Mouse (Mus musculus): ENCODE data around the gene Tas2r110. TPM values are rescaled to one million over a fixed set of nuclear protein-coding genes. Genes with fewer than 3 reads are reported as not detected.

Gene Tas2r110
- not detected for total RNA-seq (2021)

- intact Hi-C loops (cut with DNase I) = no loop called here
- no peak for DNase-seq
Measured at GRCm38 (mm10) chr6:132867708-132868107, at the start of gene Tas2r110. Gene Tas2r110 (plus strand): TSS chr6:132868008.

GRCm38 (mm10) chr6:132846842-132847241 is 21.0 kb upstream of the Tas2r110 start, which contains the start of gene Tas2r123:
Gene Tas2r123 (plus strand): TSS chr6:132847142.
- no peak for DNase-seq
- intact Hi-C loops (cut with DNase I) = no loop called here

GRCm38 (mm10) chr6:132855138-132855537 is 12.7 kb upstream of the Tas2r110 start, which contains the start of gene Tas2r116:
Gene Tas2r116 (plus strand): TSS chr6:132855438.
- no peak for DNase-seq
- intact Hi-C loops (cut with DNase I) = no loop called here

GRCm38 (mm10) chr6:132892711-132893110 is 24.9 kb downstream of the Tas2r110 start, which contains the start of gene Tas2r113:
Gene Tas2r113 (plus strand): TSS chr6:132893011.
- DNase-seq = no peak
- intact Hi-C loops (cut with DNase I) = no loop called here

GRCm38 (mm10) chr6:132909351-132909750 is 41.5 kb downstream of the Tas2r110 start, which contains the start of gene Tas2r125:
Gene Tas2r125 (plus strand): TSS chr6:132909651.
- intact Hi-C loops (cut with DNase I) = no loop called here
- no peak for DNase-seq

Other genes starting within 250 kb of the Tas2r110 start
- not detected for gene A630073D07Rik, start 216.5 kb upstream of the Tas2r110 start, total RNA-seq (2021)
- not detected for gene Tas2r120, start 211.1 kb upstream of the Tas2r110 start, total RNA-seq (2021)
- not detected for gene Tas2r121, start 167.0 kb upstream of the Tas2r110 start, total RNA-seq (2021)
- not detected for gene Tas2r122, start 156.1 kb upstream of the Tas2r110 start, total RNA-seq (2021)
- gene Tas2r115, start 130.0 kb upstream of the Tas2r110 start, total RNA-seq (2021) = not detected
- not detected for gene Tas2r124, start 113.3 kb upstream of the Tas2r110 start, total RNA-seq (2021)
- gene Tas2r102, start 105.9 kb upstream of the Tas2r110 start, total RNA-seq (2021) = not detected
- not detected for gene Tas2r136, start 89.8 kb upstream of the Tas2r110 start, total RNA-seq (2021)
- gene Tas2r117, start 65.2 kb upstream of the Tas2r110 start, total RNA-seq (2021) = not detected
- gene Tas2r123, start 20.9 kb upstream of the Tas2r110 start, total RNA-seq (2021) = not detected
- gene Tas2r116, start 12.6 kb upstream of the Tas2r110 start, total RNA-seq (2021) = not detected
- not detected for gene Tas2r113, start 25.0 kb downstream of the Tas2r110 start, total RNA-seq (2021)
- not detected for gene Tas2r125, start 41.6 kb downstream of the Tas2r110 start, total RNA-seq (2021)
- not detected for gene Tas2r129, start 83.1 kb downstream of the Tas2r110 start, total RNA-seq (2021)
- gene Tas2r131, start 89.9 kb downstream of the Tas2r110 start, total RNA-seq (2021) = not detected
- not detected for gene Tas2r109, start 113.0 kb downstream of the Tas2r110 start, total RNA-seq (2021)
- gene Tas2r103, start 169.1 kb downstream of the Tas2r110 start, total RNA-seq (2021) = not detected
- not detected for gene Tas2r140, start 187.8 kb downstream of the Tas2r110 start, total RNA-seq (2021)
- 10 to 100 TPM; 52.3 to 53.3 TPM for gene Smim10l1, start 236.9 kb downstream of the Tas2r110 start, total RNA-seq (2021)